Comparison of ENCODE assay signal across 17 mouse cellular contexts in the genomic region with DNA sequence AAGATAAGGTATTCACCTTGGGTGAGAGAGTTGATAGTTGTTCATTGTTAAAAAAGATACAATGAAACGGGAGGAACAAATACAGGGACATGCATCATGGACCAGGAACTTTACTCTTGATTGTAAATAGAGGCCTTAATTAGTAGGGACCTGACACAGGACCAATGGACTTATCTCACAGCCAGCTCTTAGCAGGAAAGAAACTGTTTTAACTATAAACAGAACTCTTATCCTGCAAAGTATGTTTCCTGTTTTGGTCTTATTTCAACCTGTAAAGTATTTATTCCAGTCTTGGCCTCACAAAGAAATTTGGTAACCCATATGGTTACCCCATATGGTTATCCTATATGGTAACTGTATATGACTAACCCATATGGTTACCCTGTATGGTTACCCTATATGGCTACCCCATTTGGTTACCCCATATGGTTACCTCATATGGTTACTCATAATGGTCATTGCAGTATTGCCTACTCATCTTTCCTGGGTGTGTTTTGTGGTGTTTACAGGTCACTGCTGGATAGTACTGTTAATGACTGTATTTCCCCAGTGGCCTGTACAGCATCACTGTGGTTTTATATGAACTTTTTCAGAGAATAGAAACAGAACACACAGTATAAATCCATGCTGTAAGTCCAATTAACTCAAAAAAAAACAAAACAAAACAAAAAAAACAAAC.
DNase-seq lines count a peak whose midpoint lies in the region.
"Had no signal": no experiment of that assay in that cellular context is flagged by ENCODE, and none has a peak within 500 bp of the region (broad histone marks: within the 10 kb centered on the region; RNA-seq: fewer than 3 reads in every experiment).

No protein-coding gene starts in this region.

- peak; percentile 66 for DNase-seq in 3T3-L1 (ENCODE audit: low read depth, low spot score)
- DNase-seq in 416B (ENCODE audit: low read depth) = peak; percentile 60
- peak; percentile 20 for DNase-seq in MEL-GATA-1-ER (ENCODE audit: extremely low read depth, low read depth)
- no peak for DNase-seq in neural tube, embryonic 10.5 days (ENCODE audit: extremely low spot score, low spot score)
- no peak for DNase-seq in gastrocnemius, postnatal 25 days
- DNase-seq in left cerebral cortex, adult 11 months (ENCODE audit: low spot score) = no peak
- DNase-seq: adrenal gland, adult 2 months; adrenal gland, postnatal 14 days; B cell, adult 2 months; cerebellum, adult 11 months; cerebellum, adult 2 months; cerebellum, adult 9-11 months; cerebellum, postnatal 25 days; forebrain, postnatal 0 days; gastrocnemius, adult 2 months; gastrocnemius, postnatal 14 days; heart, adult 2 months had no signal

Comparison
In these comparisons a context has a peak if more than half of its experiments do, and no peak if none do; other contexts are left out.
1. DNase-seq: peak in 3T3-L1 (single experiment), 416B (single experiment) and MEL-GATA-1-ER (single experiment); none in neural tube, embryonic 10.5 days (single experiment), gastrocnemius, postnatal 25 days (single experiment) and left cerebral cortex, adult 11 months (single experiment).